Mouse (Mus musculus) R1 (cell line): ENCODE measurements at regions not wholly inside any gene's neighbourhood (a gene's known extent, or its start where the extent isn't known, plus 50 kb on each side); places are given as distances from the start of the nearest gene placed in this dataset.

Experiments used
- DNase-seq: peaks from one replicate; pipeline ENCODE4 v3.0.0-alpha.2; 2018; ENCODE audit warnings: low read depth, low spot score

DNA sequence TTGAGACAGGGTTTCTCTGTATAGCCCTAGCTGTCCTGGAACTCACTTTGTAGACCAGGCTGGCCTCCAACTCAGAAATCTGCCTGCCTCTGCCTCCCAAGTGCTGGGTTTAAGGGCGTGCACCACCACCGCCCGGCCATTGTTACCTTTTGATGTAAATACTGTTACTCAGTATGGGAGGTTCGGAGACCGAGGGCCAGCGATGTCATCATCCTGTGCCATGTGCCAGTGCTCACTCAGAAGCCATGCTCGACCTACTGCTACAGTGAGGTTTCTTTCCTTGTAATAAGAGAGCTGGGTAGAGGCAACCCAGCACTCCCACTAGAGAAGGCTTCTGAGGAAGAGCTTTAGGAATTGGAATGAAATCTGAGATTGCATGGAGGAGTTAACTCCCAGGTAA, 191.6 kb upstream of the Tgfbr2 start:
- DNase-seq: peak; percentile 39

DNA sequence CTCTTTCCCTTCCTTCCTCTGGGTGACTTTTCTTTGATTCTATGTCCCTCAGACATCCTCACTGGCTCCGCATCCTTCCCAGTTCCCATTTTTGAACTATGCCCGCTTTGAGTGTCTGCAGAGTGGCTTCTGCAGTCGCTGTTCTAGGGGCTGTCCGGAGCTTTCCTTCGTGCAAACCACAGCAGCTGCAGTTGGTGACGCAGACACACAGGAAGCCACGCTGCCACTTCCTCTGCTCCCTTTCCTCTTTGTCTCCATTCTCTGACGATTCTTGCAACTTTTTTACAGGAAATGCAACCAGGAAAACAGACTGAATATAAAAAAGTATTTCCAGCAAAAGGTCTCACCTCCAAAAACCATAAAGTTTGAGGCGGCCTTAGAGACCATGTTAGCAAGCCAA, 191.0 kb upstream of the Tgfbr2 start:
- DNase-seq: no peak

DNA sequence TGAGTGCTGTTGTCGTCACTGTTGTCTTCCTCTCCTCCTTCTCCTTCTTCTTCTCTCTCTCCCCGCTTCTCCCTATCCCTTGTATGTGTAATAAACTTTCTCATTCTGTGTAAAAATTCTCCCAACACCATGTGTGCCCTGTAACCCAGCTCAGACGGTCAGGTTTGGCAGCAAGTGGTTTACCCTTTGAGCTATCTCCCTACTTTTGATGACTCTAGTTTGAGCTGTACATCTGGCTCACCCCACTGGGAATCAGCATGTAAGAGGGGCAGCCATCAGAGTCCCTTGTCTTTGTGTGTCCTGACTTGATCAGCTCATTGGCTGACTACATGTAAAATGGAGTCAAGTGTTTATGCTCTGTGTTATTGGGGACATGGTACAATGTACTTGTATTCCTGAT, 190.5 kb upstream of the Tgfbr2 start:
- no peak for DNase-seq

DNA sequence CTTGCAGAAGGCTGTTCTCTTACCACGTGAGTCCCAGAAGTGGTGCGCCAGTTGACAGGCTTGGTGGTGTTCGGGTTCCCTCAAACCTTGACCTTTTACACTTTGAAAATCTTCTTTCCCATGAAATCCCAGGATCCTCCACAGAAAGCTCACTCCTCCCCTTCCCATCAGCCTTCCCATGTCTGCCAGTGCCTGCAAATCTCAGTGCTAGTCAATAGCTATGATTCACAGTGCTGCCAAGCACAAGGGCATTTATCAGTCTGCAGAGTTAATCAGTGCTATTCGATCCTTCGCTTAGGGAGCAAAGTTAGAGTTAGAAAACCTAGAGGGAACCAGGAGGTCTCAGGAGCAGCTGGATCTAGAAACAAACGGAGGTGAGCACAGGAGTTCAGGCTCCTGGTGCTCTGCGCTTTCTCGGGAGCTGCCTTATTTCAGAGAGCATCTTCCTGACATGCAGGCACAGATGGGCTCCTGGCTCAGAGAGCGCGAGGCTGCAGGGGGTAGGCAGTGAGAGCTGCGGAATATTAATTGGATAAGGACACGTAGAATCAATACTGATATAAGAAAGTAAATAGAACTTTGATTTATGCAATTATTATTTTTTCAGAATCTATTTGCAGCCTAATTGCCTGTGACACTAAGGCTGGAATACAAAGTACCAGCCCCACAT, 190.0 kb upstream of the Tgfbr2 start:
- DNase-seq: no peak

DNA sequence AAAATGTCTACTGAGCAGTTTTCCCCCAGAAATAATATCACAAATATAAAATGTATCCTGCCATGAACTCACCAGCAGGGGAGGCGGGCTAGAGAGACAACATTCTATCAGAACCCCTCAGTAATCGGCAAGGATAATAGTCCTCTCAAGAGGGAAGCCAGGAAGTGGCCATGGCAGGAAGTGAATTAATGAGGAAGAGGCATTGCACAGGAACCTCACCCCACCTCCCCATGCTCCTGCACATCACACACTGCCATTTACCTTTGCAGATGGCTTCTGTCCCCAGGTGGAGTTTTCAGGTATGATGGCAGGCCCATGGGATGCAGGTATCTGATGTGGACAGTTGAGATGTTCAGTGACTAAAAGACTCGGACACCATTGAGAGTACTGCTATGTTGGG, 185.9 kb upstream of the Tgfbr2 start:
- no peak for DNase-seq

DNA sequence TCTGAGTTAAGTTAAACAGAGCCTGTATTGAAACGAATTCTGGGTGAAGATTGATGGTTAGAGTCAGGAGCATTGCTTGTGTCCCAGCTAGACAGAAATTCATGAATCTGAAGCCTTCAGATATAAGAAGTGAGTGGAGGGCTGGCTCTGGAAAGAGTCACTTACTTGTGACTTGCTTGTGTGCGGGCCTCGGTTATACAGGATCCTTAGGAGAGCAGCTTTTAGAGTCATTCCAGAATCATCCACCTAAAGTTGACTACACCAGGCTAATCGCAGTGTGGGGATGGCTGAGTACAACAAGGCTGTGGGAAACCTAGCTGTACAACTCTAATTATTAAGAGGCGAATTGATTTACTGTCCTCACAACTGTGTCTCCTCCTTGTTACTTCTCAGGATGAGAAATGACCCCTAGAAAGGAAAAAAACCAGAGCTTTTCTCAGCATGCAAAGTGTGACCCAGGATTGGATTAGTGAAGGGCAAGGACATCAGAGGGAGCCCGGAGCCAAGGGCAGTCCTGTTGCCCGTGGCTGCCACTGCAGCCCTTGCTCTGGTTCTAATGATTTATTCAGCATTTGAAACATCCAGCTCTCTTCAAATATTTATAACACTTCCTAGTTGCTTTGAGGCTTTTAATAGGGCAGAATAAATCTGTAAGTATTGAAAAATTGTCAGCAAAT, 179.0 kb upstream of the Tgfbr2 start:
- no peak for DNase-seq

DNA sequence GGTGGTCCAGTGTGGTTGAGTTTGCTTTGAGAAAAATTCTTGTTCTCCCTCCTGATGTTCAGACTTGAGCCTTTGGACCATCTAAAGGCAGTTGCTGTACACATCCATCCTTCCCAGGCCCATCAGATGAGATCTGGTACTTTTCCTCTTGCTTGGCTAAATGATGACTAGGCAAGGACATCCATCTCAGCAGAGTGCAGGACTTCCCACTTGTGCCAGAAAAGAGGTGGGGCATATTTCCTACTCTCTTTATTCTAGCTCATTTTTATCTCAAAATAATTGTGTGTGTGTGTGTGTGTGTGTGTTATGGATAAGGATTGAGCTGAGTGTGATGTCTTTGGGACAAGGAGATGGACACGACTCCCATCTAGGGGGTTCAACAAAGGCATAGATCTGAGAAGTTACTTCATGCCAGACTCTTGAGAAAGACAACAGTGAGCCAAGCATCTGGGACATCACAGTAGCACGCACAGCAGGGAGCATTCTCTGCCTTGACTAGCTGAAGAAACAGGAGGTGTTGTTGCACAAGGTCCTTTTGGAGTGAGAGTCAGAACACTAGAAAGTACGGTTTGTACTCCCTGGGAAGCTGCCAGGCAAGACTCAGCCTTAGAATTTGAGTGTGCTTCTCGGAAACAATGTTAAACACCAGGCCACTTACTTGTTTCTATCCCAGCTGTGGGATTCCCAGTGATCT, 177.8 kb upstream of the Tgfbr2 start:
- DNase-seq: no peak

DNA sequence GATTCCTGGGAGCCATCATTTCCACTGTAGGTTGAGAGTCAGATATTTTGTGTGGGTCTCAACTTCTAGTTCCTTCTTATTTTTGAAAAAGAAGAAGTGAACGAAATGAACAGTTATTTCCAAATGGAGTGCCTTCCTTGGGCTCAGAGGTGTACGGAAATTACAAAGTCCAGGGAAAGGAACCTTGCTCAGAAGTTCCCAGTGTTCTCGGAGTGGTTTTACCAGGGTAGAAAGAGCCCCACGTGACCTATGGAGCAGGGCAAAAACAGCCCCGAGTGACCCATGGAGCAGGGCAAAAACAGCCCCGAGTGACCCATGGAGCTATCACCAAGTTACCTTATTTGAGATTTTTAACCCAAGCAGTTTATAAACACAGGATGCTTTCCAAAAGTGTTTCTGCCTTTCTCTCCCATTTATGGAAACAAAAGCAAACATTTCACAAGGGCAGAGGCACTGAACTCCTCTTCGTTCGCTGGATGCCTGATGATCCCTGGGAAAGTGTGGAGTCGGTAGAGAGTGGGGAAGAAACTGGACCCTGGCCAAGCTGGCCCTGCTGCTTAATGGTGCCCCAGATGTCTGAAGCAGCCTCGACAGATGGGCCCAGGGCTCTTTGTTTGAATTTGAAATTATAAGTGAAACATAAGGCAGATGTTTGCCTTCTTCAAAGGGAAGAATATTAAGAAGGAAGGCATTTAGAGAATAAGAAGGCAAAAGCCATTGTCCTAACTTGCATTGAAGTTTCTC, 175.8 kb upstream of the Tgfbr2 start:
- DNase-seq: no peak

DNA sequence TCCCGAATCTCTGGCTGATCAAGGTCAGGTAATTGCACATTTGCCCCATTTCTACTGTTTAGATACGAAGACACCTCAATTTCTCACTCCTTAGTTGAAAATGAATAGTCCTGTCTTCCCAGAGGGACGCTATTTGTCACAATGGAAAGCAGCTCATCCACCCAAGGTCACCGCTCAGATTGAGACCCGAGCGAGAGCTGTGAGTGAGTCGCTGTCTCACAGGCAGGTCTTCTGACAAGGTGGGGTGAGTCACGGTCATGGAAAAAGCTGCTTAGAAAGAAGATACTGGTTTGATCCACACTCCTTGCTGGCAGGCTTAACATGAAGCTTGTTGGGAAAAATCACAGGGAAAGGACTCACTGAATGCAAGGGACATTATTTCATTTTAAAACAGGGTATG, 171.9 kb upstream of the Tgfbr2 start:
- peak; percentile 37 for DNase-seq

DNA sequence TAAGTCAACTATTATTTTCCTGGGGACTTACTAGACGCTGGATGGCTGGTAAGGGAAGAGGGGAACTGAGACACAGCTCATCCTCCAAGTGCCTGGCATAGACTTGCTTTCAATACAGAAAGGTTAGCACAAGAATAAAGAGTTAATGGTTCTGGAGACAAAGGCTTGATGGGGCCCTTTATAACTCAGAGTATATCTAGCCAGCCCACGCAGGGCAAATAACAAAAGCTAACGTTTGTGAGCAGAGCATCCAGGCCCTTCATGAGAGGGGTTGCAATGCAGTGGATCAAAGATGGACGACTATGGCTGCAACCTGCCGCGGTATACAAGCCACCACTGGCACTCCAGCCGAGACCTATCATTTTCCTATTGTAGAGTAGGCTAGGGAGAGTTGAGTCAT, 171.3 kb upstream of the Tgfbr2 start:
- peak; percentile 50 for DNase-seq

DNA sequence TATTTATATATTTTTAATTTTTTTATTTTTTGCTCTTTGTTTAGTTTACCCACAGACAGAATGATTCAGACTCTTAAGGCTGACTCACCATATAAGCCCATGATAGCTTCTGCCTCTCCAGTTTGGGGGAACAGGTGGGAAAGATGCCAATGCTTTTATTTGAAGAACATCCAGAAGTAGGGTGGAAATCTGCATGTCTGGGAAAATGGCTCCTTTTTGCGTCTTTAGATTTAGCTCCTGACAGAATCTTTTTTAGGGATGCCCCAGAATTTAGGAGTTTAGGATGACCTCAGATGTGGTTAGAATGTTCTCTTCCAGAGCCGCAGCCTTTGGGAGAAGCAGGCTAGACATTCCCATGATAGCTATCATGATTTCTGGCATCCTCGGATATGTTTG, 167.9 kb upstream of the Tgfbr2 start:
- DNase-seq: no peak

DNA sequence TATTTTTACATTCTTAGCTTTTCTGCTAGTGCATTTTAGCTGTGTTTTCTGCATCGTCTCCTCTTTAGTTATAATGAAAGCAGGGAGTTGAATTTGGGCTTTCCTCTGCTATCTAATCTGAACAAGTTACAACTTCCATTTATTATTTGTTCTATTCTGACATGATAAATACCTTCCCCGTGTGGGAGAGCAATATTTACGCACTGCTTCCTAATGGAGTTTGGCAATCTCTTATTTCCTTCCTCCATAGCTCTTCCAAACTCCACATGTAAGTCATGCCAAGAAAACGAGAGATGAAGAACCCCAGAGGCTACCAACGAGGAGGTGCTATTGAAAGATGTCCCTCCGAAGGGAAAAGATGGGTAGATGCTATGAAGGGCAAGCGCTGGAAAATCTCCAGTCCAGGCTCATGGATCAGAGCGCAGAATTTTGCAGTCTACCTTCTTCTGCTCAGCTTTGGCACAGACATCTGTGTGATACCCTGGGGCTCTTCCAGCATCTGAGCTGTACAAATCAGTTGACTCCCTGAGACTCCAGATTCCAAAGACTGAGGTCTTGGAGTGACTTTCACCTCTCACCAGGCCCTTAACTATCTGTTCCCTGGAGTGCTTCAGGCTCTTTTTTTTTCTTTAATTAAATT, 167.4 kb upstream of the Tgfbr2 start:
- DNase-seq: no peak

DNA sequence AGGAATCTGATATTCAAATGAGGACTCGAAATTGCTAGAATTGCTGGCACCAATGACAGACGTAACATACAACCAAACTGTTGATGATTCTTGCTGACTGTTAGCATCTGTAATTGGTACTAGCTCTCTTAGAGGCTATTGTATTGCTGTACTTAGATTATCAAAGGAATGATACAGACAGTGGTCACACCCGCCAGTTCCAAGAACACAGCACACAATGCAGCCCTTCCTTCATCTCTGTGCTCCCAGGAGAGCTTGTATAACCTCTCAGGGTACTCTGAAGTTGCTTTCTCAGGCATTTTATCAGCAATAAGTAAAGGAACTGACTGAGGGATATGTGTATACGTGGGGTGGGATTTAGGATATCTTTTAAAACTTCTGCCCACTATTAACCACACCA, 166.8 kb upstream of the Tgfbr2 start:
- no peak for DNase-seq

DNA sequence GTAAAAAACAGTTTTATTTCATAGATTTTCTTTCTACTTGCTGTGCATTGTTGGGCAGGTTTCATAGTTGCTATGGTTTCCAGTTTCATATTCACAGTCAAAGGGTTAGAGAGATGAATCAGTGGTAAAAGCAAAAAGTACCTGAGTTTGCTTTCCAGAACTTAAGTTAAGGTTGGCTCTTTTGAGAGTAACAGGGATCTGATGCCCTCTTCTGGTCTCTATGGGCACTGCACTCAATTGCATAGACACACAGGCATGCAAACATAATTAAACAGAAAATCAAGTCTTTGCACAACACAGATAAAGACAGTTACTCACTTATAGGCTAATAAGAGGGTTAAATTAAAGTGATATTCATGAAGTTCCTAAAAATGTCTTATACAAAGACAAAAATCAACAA, 165.8 kb upstream of the Tgfbr2 start:
- peak; percentile 66 for DNase-seq

DNA sequence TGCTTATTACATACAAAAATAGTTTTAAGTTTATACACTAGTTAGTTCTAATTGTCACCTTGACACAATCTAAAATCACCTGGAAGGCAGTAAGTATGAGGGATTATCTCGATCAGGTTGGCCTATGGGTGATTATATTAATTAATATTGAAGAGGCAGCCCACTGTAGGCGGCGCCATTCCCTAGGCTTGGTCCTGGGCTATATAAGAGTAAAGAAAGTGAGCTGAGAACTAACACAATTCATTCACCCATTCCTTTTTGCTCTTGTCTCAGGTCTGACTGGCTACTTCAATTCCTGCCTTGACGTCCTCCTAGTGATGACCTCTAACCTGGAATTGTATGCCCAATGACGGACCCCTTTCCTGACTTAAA, 163.6 kb upstream of the Tgfbr2 start:
- no peak for DNase-seq

DNA sequence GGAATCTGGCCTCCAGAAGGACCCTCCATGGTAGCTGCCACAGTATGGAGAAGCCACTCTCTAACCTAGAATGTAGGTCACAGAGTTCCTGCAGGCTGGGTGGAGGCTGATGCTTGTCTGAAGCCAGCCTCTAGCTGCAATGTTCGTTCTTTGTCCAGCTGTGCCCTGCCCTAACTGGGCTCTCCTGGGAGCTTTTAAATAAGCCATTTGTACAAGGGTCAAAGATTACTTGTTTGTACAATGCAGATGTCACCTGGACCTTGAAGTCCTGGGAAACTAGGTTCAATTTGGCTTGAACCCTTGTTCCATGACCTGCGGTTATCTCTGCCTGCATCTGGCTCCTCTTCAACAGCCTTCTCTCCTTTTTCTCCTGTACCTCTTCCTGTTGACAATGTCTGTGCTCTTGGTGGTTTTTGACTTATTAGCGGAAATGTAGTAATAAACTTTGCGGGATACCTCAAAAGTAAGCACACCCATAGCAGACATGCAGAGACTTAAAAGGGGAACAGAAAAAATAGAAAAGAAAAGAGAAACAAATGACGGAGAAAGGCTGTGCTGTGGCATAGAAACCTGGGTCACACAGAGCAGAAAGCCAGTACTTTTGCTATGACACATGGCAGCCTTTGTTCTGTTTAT, 163.1 kb upstream of the Tgfbr2 start:
- no peak for DNase-seq

DNA sequence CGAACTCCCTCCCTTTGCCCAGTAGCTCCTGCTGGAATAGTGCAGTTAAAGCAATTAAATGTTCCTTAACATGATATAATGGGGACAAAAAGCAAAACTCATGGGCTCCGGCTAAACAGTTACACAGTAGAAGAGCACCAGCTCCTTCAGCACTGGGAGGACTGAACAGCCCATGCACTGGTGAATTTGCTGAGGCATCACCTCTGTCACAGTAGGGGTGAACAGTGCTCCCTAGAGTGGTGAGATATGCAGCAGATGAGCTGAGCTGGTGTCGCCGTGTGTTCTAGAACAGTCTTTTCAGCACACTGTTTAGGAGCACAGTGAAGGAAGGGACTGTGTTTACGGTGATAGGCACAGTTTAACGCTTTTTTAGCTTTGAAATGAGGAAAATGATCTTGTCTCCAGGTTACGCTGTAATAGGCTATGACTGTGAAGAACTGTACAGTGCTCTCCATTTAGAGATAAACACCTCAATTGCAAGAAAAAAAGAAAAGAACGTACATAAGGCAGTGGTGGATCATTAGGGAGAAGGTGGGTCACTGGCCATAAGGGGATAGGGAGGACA, 162.4 kb upstream of the Tgfbr2 start:
- no peak for DNase-seq

DNA sequence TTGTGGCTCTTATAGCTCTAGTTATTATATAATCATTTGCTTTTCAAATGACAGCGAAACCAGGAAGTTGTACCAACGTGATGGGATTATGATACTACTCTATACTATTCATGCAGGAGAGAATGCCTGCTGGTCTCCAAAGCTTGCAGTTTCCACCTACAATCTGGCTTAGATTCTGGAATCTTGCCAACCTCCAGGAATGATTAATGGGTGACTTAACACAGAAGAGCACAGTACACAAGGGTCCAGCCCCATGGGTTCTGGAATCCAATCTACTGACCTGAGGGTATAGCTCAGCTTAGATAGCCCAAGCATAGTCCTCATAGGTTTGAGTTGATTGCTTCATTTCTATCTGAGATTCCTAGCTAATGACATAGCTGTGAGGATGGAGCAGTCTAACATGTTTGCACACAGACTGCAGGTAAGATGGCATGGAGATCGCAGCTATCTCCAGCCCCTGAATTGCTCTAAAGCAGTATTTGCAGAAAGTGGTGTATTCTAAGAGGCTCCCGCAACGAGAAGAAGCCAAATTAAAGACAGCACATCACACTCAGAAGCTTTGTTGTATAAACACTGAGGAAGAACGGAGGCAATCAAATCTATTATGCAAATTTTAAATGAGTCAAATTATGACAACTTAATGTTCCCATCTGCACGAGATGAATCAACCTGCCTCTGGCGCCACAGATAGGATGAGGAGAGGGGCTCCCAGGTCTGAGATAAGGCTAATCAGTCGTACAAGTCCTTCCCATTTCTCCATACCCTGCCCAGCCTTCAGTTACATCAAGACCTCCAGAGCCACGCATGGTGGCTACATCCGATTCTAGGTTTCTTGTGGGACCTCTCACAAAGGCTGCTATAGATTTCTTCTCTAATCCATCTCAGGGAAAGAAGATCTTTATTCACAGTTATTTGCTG, 160.7 kb upstream of the Tgfbr2 start:
- DNase-seq: no peak

DNA sequence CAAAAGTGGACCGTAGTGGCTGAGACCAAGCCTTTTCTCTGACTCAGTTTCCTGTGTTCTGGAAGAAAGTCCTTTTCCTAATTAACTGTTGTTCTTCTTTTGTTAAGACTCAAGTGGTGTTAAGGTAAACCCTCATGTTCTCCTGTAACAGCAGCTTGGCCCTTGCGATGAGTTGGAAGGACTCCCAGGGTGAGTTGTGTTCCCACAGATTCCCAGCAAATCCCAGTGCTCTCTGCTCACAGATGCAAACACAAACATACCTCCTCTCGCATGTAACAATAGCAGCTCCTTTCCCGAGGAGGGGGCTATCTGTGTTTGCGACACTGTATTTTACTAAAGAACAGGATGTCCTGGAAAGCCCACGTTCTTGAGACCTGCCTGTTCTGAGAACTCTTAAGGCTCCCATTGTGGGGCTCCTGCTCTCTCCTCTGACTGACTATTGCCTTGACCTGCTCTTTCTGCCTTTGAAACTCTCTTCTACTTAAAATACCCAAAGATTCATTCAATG, 158.8 kb upstream of the Tgfbr2 start:
- DNase-seq: no peak
